Comparison of ENCODE assay signal across 4 mouse cellular contexts in genomic region chr7:4272106-4272505, GRCm38 (mm10). TPM values are rescaled to one million over a fixed set of nuclear protein-coding genes. Genes with fewer than 3 reads are reported as not detected.
"Had no signal": no experiment of that assay in that cellular context is flagged by ENCODE, and none has a peak within 500 bp of the region (broad histone marks: within the 10 kb centered on the region; RNA-seq: fewer than 3 reads in every experiment).

No protein-coding gene starts in this region.

RNA-seq across cellular contexts. Expression of gene Lilra5, which starts 34.6 kb away (rescaled TPM):
- polyA plus RNA-seq: neural tube, embryonic 13.5 days; neural tube, embryonic 14.5 days; neural tube, embryonic 15.5 days; thymus, postnatal 0 days had no signal
